Mouse (Mus musculus) stomach, embryonic 14.5 days (tissue): Measurements from ENCODE around the gene Prkar2a. TPM values are rescaled to one million over a fixed set of nuclear protein-coding genes. Genes with fewer than 3 reads are reported as not detected.

ENCODE experiments used
- ATAC-seq: fragments of 200-750 bp; cut with Nextera tagmentation; 2 replicates; pipeline ENCODE4 v1.8.0; 2017; ENCODE audit warnings: low read depth, moderate TSS enrichment; ENCODE audit not compliant: insufficient number of reproducible peaks, insufficient read depth, low FRiP score
- H3K27ac ChIP-seq: fragments of 300-500 bp; sonication (generic); 2 replicates; pipeline ENCODE4 v1.5.1; 2014; ENCODE audit warnings: mild to moderate bottlenecking, low read length, moderate library complexity, mixed read lengths
- H3K27me3 ChIP-seq: fragments of 300-500 bp; sonication (generic); 2 replicates; pipeline ENCODE4 v1.6.1; 2014; ENCODE audit warnings: low read length, control low read depth, mixed read lengths; ENCODE audit not compliant: control insufficient read depth, insufficient read depth
- H3K36me3 ChIP-seq: fragments of 300-500 bp; sonication (generic); 2 replicates; pipeline ENCODE4 v1.6.1; 2014; ENCODE audit warnings: mild to moderate bottlenecking, control low read depth, low read length, moderate library complexity, mixed read lengths; ENCODE audit not compliant: control insufficient read depth, insufficient read depth
- H3K4me1 ChIP-seq: fragments of 300-500 bp; sonication (generic); 2 replicates; pipeline ENCODE4 v1.6.1; 2014; ENCODE audit warnings: low read length, control low read depth, mixed read lengths; ENCODE audit not compliant: control insufficient read depth, insufficient read depth
- H3K4me2 ChIP-seq: fragments of 300-500 bp; sonication (generic); replicated peaks from 2 replicates; pipeline ENCODE4 v1.6.1; 2014; ENCODE audit warnings: low read depth, low read length, control low read depth
- H3K4me3 ChIP-seq: fragments of 300-500 bp; sonication (generic); 2 replicates; pipeline ENCODE4 v1.5.1; 2014; ENCODE audit warnings: low read depth, low read length, control low read depth
- H3K9ac ChIP-seq: fragments of 300-500 bp; sonication (generic); replicated peaks from 2 replicates; pipeline ENCODE4 v1.6.1; 2014; ENCODE audit warnings: low read depth, mild to moderate bottlenecking, control low read depth, low read length, moderate library complexity, mixed read lengths
- H3K9me3 ChIP-seq: fragments of 300-500 bp; sonication (generic); 2 replicates; pipeline ENCODE4 v1.6.1; 2016; ENCODE audit warnings: low read depth, low read length, control low read depth; ENCODE audit not compliant: control insufficient read depth
- WGBS: fragments of 180-500 bp; shearing (Covaris S2); extraction: QIAGEN DNeasy Blood & Tissue Kit; methylation state at CpG from one replicate; pipeline ENCODE4 v1.1.7; 2014; 5-methylcytosine and 5-hydroxymethylcytosine counted together
- polyA plus RNA-seq: library from polyadenylated mRNA; unstranded; fragments of >200 nt; fragmentation: Nextera tagmentation; extraction: Ambion mirVana; gene quantifications from 2 replicates; pipeline ENCODE4 v1.2.1, GENCODE M21; 2014

The Prkar2a gene
- polyA plus RNA-seq, 1 experiment from 2014 or later = 33.6 TPM

DNA sequence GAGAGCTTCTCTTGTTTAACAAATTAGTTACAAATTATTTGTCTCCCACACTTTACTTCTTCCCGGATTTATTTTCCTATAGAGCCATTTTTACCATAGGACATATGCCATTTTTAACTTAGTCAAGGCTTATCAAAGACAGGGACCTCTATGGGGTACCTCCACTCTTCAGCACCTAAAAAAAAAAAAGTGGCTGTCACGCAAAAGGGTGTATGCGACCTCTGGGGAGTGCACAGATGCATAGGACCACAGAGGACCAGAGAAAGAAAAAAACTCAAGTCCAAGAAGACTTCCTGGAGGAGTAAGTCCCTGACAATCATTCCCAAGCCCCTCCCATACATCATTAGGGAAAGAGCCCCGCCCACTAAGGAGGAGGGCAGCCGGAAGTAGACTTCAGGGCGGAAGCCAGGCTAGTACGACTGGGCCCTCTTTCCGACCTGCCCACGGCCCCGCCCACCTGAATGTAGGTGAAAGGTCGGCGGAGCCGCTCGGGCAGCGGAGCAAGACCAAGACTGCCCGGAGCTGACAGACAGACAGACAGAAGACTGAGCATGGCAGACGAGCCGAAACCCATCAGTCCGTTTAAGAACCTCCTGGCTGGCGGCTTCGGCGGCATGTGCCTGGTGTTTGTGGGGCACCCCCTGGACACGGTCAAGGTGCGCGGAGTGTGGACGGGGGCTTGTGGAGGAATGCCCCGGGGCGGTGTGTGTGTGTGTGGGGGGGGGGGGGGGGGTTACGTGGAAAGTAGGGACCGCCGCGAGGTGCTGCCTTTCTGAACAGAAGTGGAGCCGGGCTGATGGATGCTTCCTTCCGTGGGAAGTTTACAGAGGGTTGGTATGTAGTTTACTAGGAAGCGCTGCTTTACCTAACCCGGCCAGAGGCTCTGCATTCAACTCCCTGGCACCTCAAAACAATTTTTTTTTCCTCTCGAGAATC lies 27.2 kb upstream of the Prkar2a start, which contains the start of gene Slc25a20:
TSS of gene Slc25a20 (plus strand) at position 412 of the 936 bp plus-strand sequence.
- WGBS = 3% methylated on average over 36 of the region's 37 CpGs
- H3K27ac ChIP-seq = no peak within 1 kb of the TSS; the same call in 1 of the 2 replicates

DNA sequence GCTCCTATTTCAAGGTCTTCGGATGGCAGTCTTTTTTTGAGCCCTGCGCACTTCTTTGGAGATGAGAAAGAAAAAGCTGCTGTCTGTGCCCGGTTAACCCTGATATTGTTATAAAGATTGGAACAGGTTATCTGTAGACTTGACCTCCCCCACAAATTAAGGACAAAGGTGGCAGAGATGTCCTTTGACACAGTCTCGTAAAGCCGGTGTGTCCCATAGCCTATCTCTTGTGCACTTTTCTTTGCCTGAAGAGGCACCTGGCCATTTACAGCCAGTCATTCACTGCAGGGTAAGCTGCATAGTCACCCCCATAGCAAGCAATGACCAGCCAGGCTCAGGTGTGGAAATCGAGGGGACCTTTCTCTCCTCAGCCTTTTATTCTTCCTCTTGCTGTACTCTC lies 26.5 kb upstream of the Prkar2a start:
- Histone ChIP-seq H3K36me3 (no peaks in the 10 kb centered on the region), H3K27ac (no peak overlapping the region)

More for the DNA sequence above, 27.2 kb upstream of the Prkar2a start, which contains the start of gene Slc25a20:
- H3K4me1 ChIP-seq = 0 out of 2 replicates have a peak, but pooled peaks cover 3% of the 10 kb centered on the region
- peak within 1 kb of the TSS; percentile 58 for H3K4me3 ChIP-seq
- no peaks in the 10 kb centered on the region for H3K9me3 ChIP-seq
- no peaks in the 10 kb centered on the region for H3K36me3 ChIP-seq
- peak; percentile 95 for ATAC-seq
- H3K9ac ChIP-seq = peak within 1 kb of the TSS; percentile 43
- no peaks in the 10 kb centered on the region for H3K27me3 ChIP-seq
- peak within 1 kb of the TSS; percentile 62 for H3K4me2 ChIP-seq

DNA sequence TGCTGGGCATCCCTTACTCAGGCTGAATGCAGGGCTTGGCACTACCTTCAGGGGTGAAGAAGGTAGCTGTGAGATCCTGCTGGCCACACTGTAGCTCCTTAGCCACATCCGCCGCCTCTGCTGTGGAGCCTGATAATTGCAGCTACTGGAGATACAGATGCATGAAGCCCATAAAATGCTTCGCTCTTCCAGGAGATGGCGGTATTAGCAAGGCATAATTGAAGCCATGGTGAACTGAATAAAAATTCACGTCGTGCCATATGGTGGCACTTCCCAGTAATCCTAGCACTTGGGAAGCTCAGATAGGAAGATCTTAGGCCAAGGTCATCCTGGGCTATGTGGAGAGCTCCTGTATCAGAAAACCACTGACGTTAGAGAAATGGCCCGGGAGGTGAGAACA lies 19.2 kb upstream of the Prkar2a start:
- 59% methylated on average over 8 of the region's 8 CpGs for whole genome bisulfite sequencing
- H3K4me2 ChIP-seq = no peak overlapping the region
- H3K9ac ChIP-seq = no peak overlapping the region
- ATAC-seq = no peak; the same call in 1 of the 2 replicates
- H3K4me1 ChIP-seq = no peaks in the 10 kb centered on the region
- no peaks in the 10 kb centered on the region for H3K27me3 ChIP-seq
- H3K9me3 ChIP-seq = 0 out of 2 replicates have a peak, but pooled peaks cover 3% of the 10 kb centered on the region
- H3K27ac ChIP-seq = no peak overlapping the region
- no peaks in the 10 kb centered on the region; the same call in 1 of the 2 replicates for H3K36me3 ChIP-seq
- H3K4me3 ChIP-seq = no peak overlapping the region

More for the DNA sequence above, 26.5 kb upstream of the Prkar2a start:
- H3K9me3 ChIP-seq = no peaks in the 10 kb centered on the region
- 0 out of 2 replicates have a peak, but pooled peaks cover 3% of the 10 kb centered on the region for H3K4me1 ChIP-seq
- 24% methylated on average over 6 of the region's 6 CpGs for WGBS
- peak overlapping the region; percentile 58 for H3K4me3 ChIP-seq
- ATAC-seq = no peak
- H3K4me2 ChIP-seq = peak overlapping the region; percentile 62
- H3K9ac ChIP-seq = no peak overlapping the region
- no peaks in the 10 kb centered on the region for H3K27me3 ChIP-seq

DNA sequence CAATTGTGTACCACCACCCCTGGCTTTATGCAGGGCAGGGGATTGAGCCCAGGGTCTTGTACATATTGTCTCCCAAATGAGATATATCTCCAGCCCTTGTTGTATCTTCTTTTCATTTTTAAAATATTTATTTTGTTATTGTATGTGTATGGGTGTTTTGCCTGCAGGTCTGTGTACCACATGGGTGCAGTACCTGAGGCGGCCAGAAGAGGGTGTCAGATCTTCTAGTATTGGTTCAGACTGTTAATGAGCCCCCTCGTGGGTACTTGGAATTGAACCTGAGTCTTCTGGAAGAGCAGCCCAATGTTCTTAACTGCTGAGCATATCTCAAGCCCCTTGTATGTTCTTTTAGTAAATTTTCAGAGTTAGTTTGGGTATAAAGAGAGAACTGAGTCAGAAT lies 16.0 kb upstream of the Prkar2a start:
- Histone ChIP-seq H3K27me3 (no peaks in the 10 kb centered on the region), H3K9ac (no peak overlapping the region), H3K4me3 (no peak overlapping the region), H3K4me1 (no peaks in the 10 kb centered on the region), H3K27ac (no peak overlapping the region), H3K4me2 (no peak overlapping the region), H3K36me3 (no peaks in the 10 kb centered on the region; the same call in 1 of the 2 replicates), H3K9me3 (0 out of 2 replicates have a peak, but pooled peaks cover 3% of the 10 kb centered on the region)
- 53% methylated on average over 2 of the region's 2 CpGs for WGBS
- no peak for ATAC-seq

DNA sequence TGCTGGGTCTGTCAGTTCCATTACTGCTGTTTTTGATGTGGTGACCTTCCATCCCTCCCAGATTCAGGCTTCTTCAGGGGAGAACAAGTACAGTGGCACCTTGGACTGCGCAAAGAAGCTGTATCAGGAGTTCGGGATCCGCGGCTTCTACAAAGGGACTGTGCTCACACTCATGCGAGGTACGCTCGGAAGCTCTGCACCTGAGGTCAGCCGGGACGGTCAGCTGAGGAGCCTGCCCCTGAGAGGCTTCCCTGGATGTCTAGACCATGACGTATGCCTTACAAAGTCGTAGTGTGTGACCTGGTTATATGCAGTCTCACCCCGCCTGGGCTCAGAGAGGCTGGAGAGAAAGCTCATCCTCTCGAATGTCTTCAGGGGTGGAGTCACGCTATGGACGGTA lies 9.1 kb upstream of the Prkar2a start:
- H3K36me3 ChIP-seq = peaks cover 12% of the 10 kb centered on the region; the same call in 1 of the 2 replicates
- no peak overlapping the region for H3K27ac ChIP-seq
- ATAC-seq = no peak
- no peak overlapping the region for H3K9ac ChIP-seq
- H3K27me3 ChIP-seq = no peaks in the 10 kb centered on the region
- no peaks in the 10 kb centered on the region for H3K9me3 ChIP-seq
- H3K4me1 ChIP-seq = no peaks in the 10 kb centered on the region
- WGBS = 90% methylated on average over 15 of the region's 15 CpGs
- no peak overlapping the region for H3K4me3 ChIP-seq
- H3K4me2 ChIP-seq = no peak overlapping the region

DNA sequence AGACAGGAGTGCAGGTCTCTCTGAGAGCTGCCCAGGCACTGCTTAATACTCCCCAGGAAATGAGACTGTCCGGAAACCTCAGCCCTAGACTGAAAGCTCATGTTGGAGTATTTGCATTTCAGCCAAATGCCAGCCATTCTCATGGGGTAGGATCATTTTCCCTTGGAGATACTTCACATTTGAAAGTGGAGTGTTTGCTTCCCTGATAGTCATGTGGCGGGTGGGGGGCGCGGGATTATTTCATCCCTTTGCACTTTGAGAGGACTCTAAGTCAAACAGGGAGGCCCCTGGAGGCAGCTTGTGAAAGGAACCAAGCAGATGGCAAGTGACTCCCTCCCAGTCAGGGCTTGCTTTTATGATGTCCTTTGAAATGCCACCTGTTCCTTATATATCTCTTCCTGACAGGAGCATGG lies 2.6 kb upstream of the Prkar2a start:
- no peaks in the 10 kb centered on the region for H3K27me3 ChIP-seq
- H3K4me3 ChIP-seq = no peak overlapping the region
- H3K4me1 ChIP-seq = no peaks in the 10 kb centered on the region; the same call in 1 of the 2 replicates
- WGBS = 34% methylated on average over 4 of the region's 4 CpGs
- no peak overlapping the region for H3K4me2 ChIP-seq
- no peak for ATAC-seq
- H3K9ac ChIP-seq = no peak overlapping the region
- H3K9me3 ChIP-seq = no peaks in the 10 kb centered on the region
- peaks cover 5% of the 10 kb centered on the region; the same call in 1 of the 2 replicates for H3K36me3 ChIP-seq
- H3K27ac ChIP-seq = no peak overlapping the region

DNA sequence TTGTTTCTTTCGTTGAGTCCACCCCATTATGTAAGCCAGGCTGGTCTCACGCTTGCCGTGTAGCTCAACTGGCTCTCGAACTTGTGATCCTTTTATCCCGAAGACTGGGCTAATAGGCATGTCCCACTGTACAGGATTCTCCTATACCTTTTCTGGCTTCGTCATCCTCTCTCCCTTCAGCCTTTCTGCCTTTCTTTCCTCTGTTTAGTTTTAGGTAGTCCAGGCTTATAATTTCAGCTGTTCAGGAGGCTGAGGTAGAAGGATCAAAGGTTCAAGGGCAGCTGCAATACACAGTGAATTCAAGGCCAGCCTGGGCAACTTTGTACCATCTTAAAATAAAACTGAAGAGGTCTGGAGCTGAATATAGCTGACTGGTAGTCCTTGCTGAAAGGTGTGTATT lies 1.9 kb upstream of the Prkar2a start:
- ATAC-seq = no peak
- no peak overlapping the region for H3K4me3 ChIP-seq
- no peaks in the 10 kb centered on the region for H3K9me3 ChIP-seq
- H3K36me3 ChIP-seq = peaks cover 2% of the 10 kb centered on the region; the same call in 1 of the 2 replicates
- H3K27me3 ChIP-seq = no peaks in the 10 kb centered on the region
- H3K4me2 ChIP-seq = no peak overlapping the region
- H3K4me1 ChIP-seq = no peaks in the 10 kb centered on the region; the same call in 1 of the 2 replicates
- no peak overlapping the region for H3K9ac ChIP-seq
- 75% methylated on average over 6 of the region's 6 CpGs for WGBS
- no peak overlapping the region for H3K27ac ChIP-seq

DNA sequence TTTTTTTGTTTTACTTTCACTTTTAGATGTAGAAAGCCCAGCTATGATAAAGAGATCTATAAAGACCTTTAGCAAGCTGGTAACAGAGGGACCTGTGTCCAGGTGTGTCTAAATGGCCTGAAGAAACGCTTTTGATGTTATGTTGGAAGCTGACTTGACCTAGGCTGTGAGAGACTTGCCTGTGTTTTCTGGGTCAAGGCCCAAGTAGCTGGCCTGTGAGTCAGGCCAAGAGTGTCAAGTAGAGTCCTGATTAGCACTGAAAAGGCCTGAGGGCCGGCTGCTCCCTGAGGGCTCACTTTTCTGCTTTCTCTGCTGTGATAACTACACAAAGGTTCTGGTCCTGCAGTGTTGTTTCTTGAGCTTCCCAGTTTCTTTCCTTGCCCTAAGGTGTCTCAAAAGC lies 1.4 kb upstream of the Prkar2a start:
- no peaks in the 10 kb centered on the region; the same call in 1 of the 2 replicates for H3K36me3 ChIP-seq
- H3K4me2 ChIP-seq = no peak overlapping the region
- H3K9ac ChIP-seq = no peak overlapping the region
- no peak overlapping the region for H3K4me3 ChIP-seq
- H3K4me1 ChIP-seq = no peaks in the 10 kb centered on the region; the same call in 1 of the 2 replicates
- H3K27ac ChIP-seq = no peak overlapping the region
- no peaks in the 10 kb centered on the region for H3K9me3 ChIP-seq
- ATAC-seq = no peak
- H3K27me3 ChIP-seq = no peaks in the 10 kb centered on the region
- WGBS = 78% methylated on average over 2 of the region's 2 CpGs
